Mouse (Mus musculus): ENCODE measurements around the gene Dclk3. TPM values are rescaled to one million over a fixed set of nuclear protein-coding genes. Genes with fewer than 3 reads are reported as not detected.
A peak's percentile ranks its signal among the peaks of the same experiment; 100 is the strongest.

The Dclk3 gene
- polyA plus RNA-seq, 1 experiment from 2014 or later: 1.3 TPM

- Histone ChIP-seq H3K4me1 (ENCODE audit: control insufficient read depth, insufficient read depth, low read length) (no peaks in the 10 kb centered on the region), H3K36me3 (ENCODE audit: control insufficient read depth, insufficient read depth, low read length) (no peaks in the 10 kb centered on the region), H3K9me3 (replicated peaks; ENCODE audit: control insufficient read depth, low read length) (no peaks in the 10 kb centered on the region), H3K4me3 (ENCODE audit: low read depth, low read length) (no peak overlapping the region), H3K9ac (ENCODE audit: low read depth, low read length) (no peak overlapping the region), H3K27ac (ENCODE audit: low read depth, low read length) (no peak overlapping the region), H3K27me3 (ENCODE audit: control insufficient read depth, insufficient read depth, low read length) (no peaks in the 10 kb centered on the region), H3K4me2 (no peak overlapping the region)
- ATAC-seq (replicated peaks; ENCODE audit: insufficient number of reproducible peaks, low FRiP score, low TSS enrichment): no peak
- WGBS (ENCODE audit: insufficient replicate concordance): 66% methylated on average over 5 of the region's 5 CpGs
Observed at GRCm38 (mm10) chr9:111449880-111450279, 11.0 kb downstream of the Dclk3 start.

- no peak for ATAC-seq (replicated peaks; ENCODE audit: insufficient number of reproducible peaks, low FRiP score, low TSS enrichment)
- no peak overlapping the region for H3K9ac ChIP-seq (ENCODE audit: low read depth, low read length)
- WGBS (ENCODE audit: insufficient replicate concordance): 84% methylated on average over 12 of the region's 12 CpGs
- H3K9me3 ChIP-seq (replicated peaks; ENCODE audit: control insufficient read depth, low read length): no peaks in the 10 kb centered on the region
- H3K27ac ChIP-seq (ENCODE audit: low read depth, low read length): no peak overlapping the region
- no peaks in the 10 kb centered on the region for H3K4me1 ChIP-seq (ENCODE audit: control insufficient read depth, insufficient read depth, low read length)
- H3K4me2 ChIP-seq: no peak overlapping the region
- no peaks in the 10 kb centered on the region for H3K27me3 ChIP-seq (ENCODE audit: control insufficient read depth, insufficient read depth, low read length)
- no peak overlapping the region for H3K4me3 ChIP-seq (ENCODE audit: low read depth, low read length)
- no peaks in the 10 kb centered on the region for H3K36me3 ChIP-seq (ENCODE audit: control insufficient read depth, insufficient read depth, low read length)
Observed at GRCm38 (mm10) chr9:111450853-111451404, 12.0 kb downstream of the Dclk3 start.

GRCm38 (mm10) chr9:111453895-111454294 lies 15.0 kb downstream of the Dclk3 start:
- ATAC-seq (replicated peaks; ENCODE audit: insufficient number of reproducible peaks, low FRiP score, low TSS enrichment): no peak
- WGBS (ENCODE audit: insufficient replicate concordance): 69% methylated on average over 3 of the region's 3 CpGs

GRCm38 (mm10) chr9:111457176-111457935 lies 18.5 kb downstream of the Dclk3 start:
- 80% methylated on average over 10 of the region's 10 CpGs for WGBS (ENCODE audit: insufficient replicate concordance)
- H3K9ac ChIP-seq (ENCODE audit: low read depth, low read length): no peak overlapping the region
- no peaks in the 10 kb centered on the region for H3K9me3 ChIP-seq (replicated peaks; ENCODE audit: control insufficient read depth, low read length)
- no peaks in the 10 kb centered on the region for H3K27me3 ChIP-seq (ENCODE audit: control insufficient read depth, insufficient read depth, low read length)
- ATAC-seq (replicated peaks; ENCODE audit: insufficient number of reproducible peaks, low FRiP score, low TSS enrichment): no peak
- H3K27ac ChIP-seq (ENCODE audit: low read depth, low read length): no peak overlapping the region
- no peaks in the 10 kb centered on the region for H3K36me3 ChIP-seq (ENCODE audit: control insufficient read depth, insufficient read depth, low read length)
- H3K4me2 ChIP-seq: no peak overlapping the region
- peaks cover 8% of the 10 kb centered on the region for H3K4me1 ChIP-seq (ENCODE audit: control insufficient read depth, insufficient read depth, low read length)
- no peak overlapping the region for H3K4me3 ChIP-seq (ENCODE audit: low read depth, low read length)

More at GRCm38 (mm10) chr9:111453895-111454294, 15.0 kb downstream of the Dclk3 start:
- no peaks in the 10 kb centered on the region for H3K4me1 ChIP-seq (ENCODE audit: control insufficient read depth, insufficient read depth, low read length)
- no peaks in the 10 kb centered on the region for H3K9me3 ChIP-seq (replicated peaks; ENCODE audit: control insufficient read depth, low read length)
- no peaks in the 10 kb centered on the region for H3K27me3 ChIP-seq (ENCODE audit: control insufficient read depth, insufficient read depth, low read length)
- no peak overlapping the region for H3K27ac ChIP-seq (ENCODE audit: low read depth, low read length)
- no peak overlapping the region for H3K4me3 ChIP-seq (ENCODE audit: low read depth, low read length)
- no peak overlapping the region for H3K4me2 ChIP-seq
- no peak overlapping the region for H3K9ac ChIP-seq (ENCODE audit: low read depth, low read length)
- H3K36me3 ChIP-seq (ENCODE audit: control insufficient read depth, insufficient read depth, low read length): no peaks in the 10 kb centered on the region

- Histone ChIP-seq H3K36me3 (ENCODE audit: control insufficient read depth, insufficient read depth, low read length) (no peaks in the 10 kb centered on the region), H3K27me3 (ENCODE audit: control insufficient read depth, insufficient read depth, low read length) (no peaks in the 10 kb centered on the region), H3K9ac (ENCODE audit: low read depth, low read length) (no peak overlapping the region), H3K4me2 (no peak overlapping the region), H3K27ac (ENCODE audit: low read depth, low read length) (no peak overlapping the region), H3K4me1 (ENCODE audit: control insufficient read depth, insufficient read depth, low read length) (peaks cover 8% of the 10 kb centered on the region), H3K4me3 (ENCODE audit: low read depth, low read length) (no peak overlapping the region), H3K9me3 (replicated peaks; ENCODE audit: control insufficient read depth, low read length) (no peaks in the 10 kb centered on the region)
- no peak for ATAC-seq (replicated peaks; ENCODE audit: insufficient number of reproducible peaks, low FRiP score, low TSS enrichment)
- WGBS (ENCODE audit: insufficient replicate concordance): 80% methylated on average over 4 of the region's 4 CpGs
Observed at GRCm38 (mm10) chr9:111457936-111458310, 19.0 kb downstream of the Dclk3 start.

- no peak for ATAC-seq (replicated peaks; ENCODE audit: insufficient number of reproducible peaks, low FRiP score, low TSS enrichment)
- Histone ChIP-seq H3K9ac (ENCODE audit: low read depth, low read length) (no peak overlapping the region), H3K27ac (ENCODE audit: low read depth, low read length) (no peak overlapping the region)
Observed at GRCm38 (mm10) chr9:111459466-111459865, 20.6 kb downstream of the Dclk3 start.

GRCm38 (mm10) chr9:111460201-111460814 lies 21.4 kb downstream of the Dclk3 start:
- Histone ChIP-seq H3K4me2 (no peak overlapping the region), H3K4me1 (ENCODE audit: control insufficient read depth, insufficient read depth, low read length) (peaks cover 8% of the 10 kb centered on the region), H3K4me3 (ENCODE audit: low read depth, low read length) (no peak overlapping the region), H3K9me3 (replicated peaks; ENCODE audit: control insufficient read depth, low read length) (no peaks in the 10 kb centered on the region), H3K9ac (ENCODE audit: low read depth, low read length) (no peak overlapping the region), H3K36me3 (ENCODE audit: control insufficient read depth, insufficient read depth, low read length) (no peaks in the 10 kb centered on the region), H3K27me3 (ENCODE audit: control insufficient read depth, insufficient read depth, low read length) (no peaks in the 10 kb centered on the region), H3K27ac (ENCODE audit: low read depth, low read length) (no peak overlapping the region)
- ATAC-seq (replicated peaks; ENCODE audit: insufficient number of reproducible peaks, low FRiP score, low TSS enrichment): peak; percentile 74
- WGBS (ENCODE audit: insufficient replicate concordance): 30% methylated on average over 6 of the region's 6 CpGs

More at GRCm38 (mm10) chr9:111459466-111459865, 20.6 kb downstream of the Dclk3 start:
- no peak overlapping the region for H3K4me2 ChIP-seq
- no peaks in the 10 kb centered on the region for H3K36me3 ChIP-seq (ENCODE audit: control insufficient read depth, insufficient read depth, low read length)
- H3K27me3 ChIP-seq (ENCODE audit: control insufficient read depth, insufficient read depth, low read length): no peaks in the 10 kb centered on the region
- H3K4me3 ChIP-seq (ENCODE audit: low read depth, low read length): no peak overlapping the region
- H3K4me1 ChIP-seq (ENCODE audit: control insufficient read depth, insufficient read depth, low read length): peaks cover 8% of the 10 kb centered on the region
- WGBS (ENCODE audit: insufficient replicate concordance): 62% methylated on average over 8 of the region's 8 CpGs
- no peaks in the 10 kb centered on the region for H3K9me3 ChIP-seq (replicated peaks; ENCODE audit: control insufficient read depth, low read length)

- Histone ChIP-seq H3K4me1 (ENCODE audit: control insufficient read depth, insufficient read depth, low read length) (peaks cover 8% of the 10 kb centered on the region), H3K9me3 (replicated peaks; ENCODE audit: control insufficient read depth, low read length) (no peaks in the 10 kb centered on the region), H3K27me3 (ENCODE audit: control insufficient read depth, insufficient read depth, low read length) (no peaks in the 10 kb centered on the region), H3K9ac (ENCODE audit: low read depth, low read length) (no peak overlapping the region), H3K4me3 (ENCODE audit: low read depth, low read length) (no peak overlapping the region), H3K4me2 (no peak overlapping the region), H3K36me3 (ENCODE audit: control insufficient read depth, insufficient read depth, low read length) (no peaks in the 10 kb centered on the region), H3K27ac (ENCODE audit: low read depth, low read length) (no peak overlapping the region)
- WGBS (ENCODE audit: insufficient replicate concordance): 77% methylated on average over 10 of the region's 10 CpGs
- no peak for ATAC-seq (replicated peaks; ENCODE audit: insufficient number of reproducible peaks, low FRiP score, low TSS enrichment)
Observed at GRCm38 (mm10) chr9:111461415-111462103, 22.7 kb downstream of the Dclk3 start.

Measured in heart, embryonic 11.5 days (tissue).